Mouse (Mus musculus) G1E (cell line): ENCODE results near the gene Dact3.

Source experiments
- CTCF ChIP-seq: IDR thresholded peaks from 2 replicates; pipeline ENCODE4 v1.5.1; 2012; ENCODE audit warnings: low read depth, low read length, inconsistent platforms, mixed read lengths
- POLR2AphosphoS5 ChIP-seq: IDR thresholded peaks from 2 replicates; pipeline ENCODE4 v1.6.1; 2012; ENCODE audit warnings: low read depth, low read length, inconsistent platforms; ENCODE audit not compliant: insufficient replicate concordance
- TAL1 ChIP-seq: conservative IDR thresholded peaks from 2 replicates; pipeline ENCODE4 v1.6.1; 2012; ENCODE audit warnings: low read depth, low read length, inconsistent platforms, mixed read lengths

- TF ChIP-seq CTCF (no peak), TAL1 (no peak), POLR2AphosphoS5 (no peak)
These were observed 33.3 kb upstream of the Dact3 start for GRCm38 (mm10) chr7:16841561-16842560.
